Mouse (Mus musculus): ENCODE data around the gene Hes2. TPM values are rescaled to one million over a fixed set of nuclear protein-coding genes. Genes with fewer than 3 reads are reported as not detected.

The Hes2 gene
- polyA plus RNA-seq, 1 experiment from 2014 or later, result not detected

- TF ChIP-seq EP300 (IDR thresholded peaks at IDR 0.05; ENCODE audit: low read depth), result no peak
- TF ChIP-seq CTCF (IDR thresholded peaks at IDR 0.05; ENCODE audit: low read depth), result no peak
- H3K9me3 ChIP-seq (ENCODE audit: low read length), result no peaks in the 10 kb centered on the region
- no peak for ATAC-seq
- H3K27me3 ChIP-seq (ENCODE audit: insufficient read depth, low read length), result peaks cover 95% of the 10 kb centered on the region
- H3K9ac ChIP-seq (replicated peaks), result no peak overlapping the region
- peaks cover 22% of the 10 kb centered on the region for H3K4me1 ChIP-seq (ENCODE audit: insufficient read depth)
- peak overlapping the region; percentile 36 for H3K4me2 ChIP-seq (ENCODE audit: low read depth, low read length)
- no peaks in the 10 kb centered on the region for H3K36me3 ChIP-seq (replicated peaks; ENCODE audit: insufficient read depth, low read length)
- WGBS (ENCODE audit: insufficient replicate concordance), result 19% methylated on average over 56 of the region's 56 CpGs
- peak overlapping the region; percentile 14; the same call in 1 of the 2 replicates for H3K4me3 ChIP-seq (ENCODE audit: low read depth, low read length)
- no peak for DNase-seq
- no peak overlapping the region for H3K27ac ChIP-seq (ENCODE audit: low read depth)
Measured at GRCm38 (mm10) chr4:152125161-152126025, 33.3 kb upstream of the Hes2 start.

GRCm38 (mm10) chr4:152126026-152126920 lies 32.4 kb upstream of the Hes2 start:
- ATAC-seq, result no peak
- peaks cover 17% of the 10 kb centered on the region for H3K4me1 ChIP-seq (ENCODE audit: insufficient read depth)
- H3K4me3 ChIP-seq (ENCODE audit: low read depth, low read length), result peak overlapping the region; percentile 10; the same call in 1 of the 2 replicates
- WGBS (ENCODE audit: insufficient replicate concordance), result 17% methylated on average over 60 of the region's 65 CpGs
- H3K9ac ChIP-seq (replicated peaks), result no peak overlapping the region
- H3K27me3 ChIP-seq (ENCODE audit: insufficient read depth, low read length), result peaks cover 95% of the 10 kb centered on the region
- H3K4me2 ChIP-seq (ENCODE audit: low read depth, low read length), result peak overlapping the region; percentile 36
- TF ChIP-seq CTCF (IDR thresholded peaks at IDR 0.05; ENCODE audit: low read depth) (no peak), EP300 (IDR thresholded peaks at IDR 0.05; ENCODE audit: low read depth) (no peak)
- H3K36me3 ChIP-seq (replicated peaks; ENCODE audit: insufficient read depth, low read length), result no peaks in the 10 kb centered on the region
- no peak for DNase-seq
- H3K9me3 ChIP-seq (ENCODE audit: low read length), result no peaks in the 10 kb centered on the region
- H3K27ac ChIP-seq (ENCODE audit: low read depth), result no peak overlapping the region

DNA sequence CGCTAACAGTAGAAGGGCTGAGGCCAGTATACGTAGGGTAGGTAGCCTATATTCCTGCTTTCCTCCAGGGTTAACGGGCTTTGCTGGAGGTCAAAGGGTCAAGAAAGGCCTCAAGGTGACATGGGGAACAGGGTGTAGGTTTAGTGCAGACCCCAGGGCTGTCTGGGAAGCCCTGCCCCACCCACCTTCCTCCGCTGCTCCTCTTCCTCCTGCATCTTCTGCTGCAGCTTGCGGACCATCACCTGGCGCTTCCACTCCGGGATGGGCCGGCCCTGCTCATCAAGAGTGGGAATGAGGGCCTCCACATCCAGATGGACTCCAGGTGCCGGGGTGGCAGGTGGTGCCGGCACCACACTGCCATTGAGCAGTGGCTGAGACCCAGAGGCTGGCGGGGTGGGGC lies 30.8 kb upstream of the Hes2 start:
- TF ChIP-seq CTCF (IDR thresholded peaks at IDR 0.05; ENCODE audit: low read depth), result no peak
- no peak for TF ChIP-seq EP300 (IDR thresholded peaks at IDR 0.05; ENCODE audit: low read depth)

GRCm38 (mm10) chr4:152128784-152129183 lies 29.9 kb upstream of the Hes2 start:
- Histone ChIP-seq H3K36me3 (replicated peaks; ENCODE audit: insufficient read depth, low read length) (no peaks in the 10 kb centered on the region), H3K9ac (replicated peaks) (no peak overlapping the region), H3K27ac (ENCODE audit: low read depth) (no peak overlapping the region), H3K4me2 (ENCODE audit: low read depth, low read length) (peak overlapping the region; percentile 51), H3K4me1 (ENCODE audit: insufficient read depth) (peaks cover 25% of the 10 kb centered on the region), H3K27me3 (ENCODE audit: insufficient read depth, low read length) (peaks cover 98% of the 10 kb centered on the region), H3K4me3 (ENCODE audit: low read depth, low read length) (no peak overlapping the region), H3K9me3 (ENCODE audit: low read length) (no peaks in the 10 kb centered on the region)
- peak; percentile 44 for DNase-seq
- ATAC-seq, result no peak
- 58% methylated on average over 5 of the region's 5 CpGs for WGBS (ENCODE audit: insufficient replicate concordance)
- TF ChIP-seq CTCF (IDR thresholded peaks at IDR 0.05; ENCODE audit: low read depth) (no peak), EP300 (IDR thresholded peaks at IDR 0.05; ENCODE audit: low read depth) (no peak)

More for the DNA sequence above, 30.8 kb upstream of the Hes2 start:
- H3K4me1 ChIP-seq (ENCODE audit: insufficient read depth), result peaks cover 25% of the 10 kb centered on the region
- 91% methylated on average over 11 of the region's 11 CpGs for WGBS (ENCODE audit: insufficient replicate concordance)
- no peak overlapping the region for H3K4me2 ChIP-seq (ENCODE audit: low read depth, low read length)
- H3K9me3 ChIP-seq (ENCODE audit: low read length), result no peaks in the 10 kb centered on the region
- no peak overlapping the region for H3K9ac ChIP-seq (replicated peaks)
- no peak for ATAC-seq
- H3K27ac ChIP-seq (ENCODE audit: low read depth), result no peak overlapping the region
- no peaks in the 10 kb centered on the region for H3K36me3 ChIP-seq (replicated peaks; ENCODE audit: insufficient read depth, low read length)
- H3K4me3 ChIP-seq (ENCODE audit: low read depth, low read length), result no peak overlapping the region
- peaks cover 100% of the 10 kb centered on the region for H3K27me3 ChIP-seq (ENCODE audit: insufficient read depth, low read length)
- no peak for DNase-seq

GRCm38 (mm10) chr4:152129395-152129930 lies 29.2 kb upstream of the Hes2 start:
- WGBS (ENCODE audit: insufficient replicate concordance), result 32% methylated on average over 13 of the region's 13 CpGs

More at GRCm38 (mm10) chr4:152129395-152129930, 29.2 kb upstream of the Hes2 start:
- TF ChIP-seq CTCF (IDR thresholded peaks at IDR 0.05; ENCODE audit: low read depth) (no peak), EP300 (IDR thresholded peaks at IDR 0.05; ENCODE audit: low read depth) (no peak)
- Histone ChIP-seq H3K4me3 (ENCODE audit: low read depth, low read length) (no peak overlapping the region), H3K36me3 (replicated peaks; ENCODE audit: insufficient read depth, low read length) (no peaks in the 10 kb centered on the region), H3K27me3 (ENCODE audit: insufficient read depth, low read length) (peaks cover 98% of the 10 kb centered on the region), H3K4me1 (ENCODE audit: insufficient read depth) (peaks cover 25% of the 10 kb centered on the region), H3K9ac (replicated peaks) (no peak overlapping the region), H3K9me3 (ENCODE audit: low read length) (no peaks in the 10 kb centered on the region), H3K27ac (ENCODE audit: low read depth) (no peak overlapping the region), H3K4me2 (ENCODE audit: low read depth, low read length) (peak overlapping the region; percentile 51)
- DNase-seq (no peak), ATAC-seq (no peak)

Measured in liver, postnatal 0 days (tissue).